Mouse (Mus musculus): ENCODE data around the gene Harbi1.
"Not testable (repeated sequence)": the region's sequence is repeated elsewhere in the genome, so short reads cannot be mapped to it uniquely, and the experiment has no call there.

Harbi1 gene

DNA sequence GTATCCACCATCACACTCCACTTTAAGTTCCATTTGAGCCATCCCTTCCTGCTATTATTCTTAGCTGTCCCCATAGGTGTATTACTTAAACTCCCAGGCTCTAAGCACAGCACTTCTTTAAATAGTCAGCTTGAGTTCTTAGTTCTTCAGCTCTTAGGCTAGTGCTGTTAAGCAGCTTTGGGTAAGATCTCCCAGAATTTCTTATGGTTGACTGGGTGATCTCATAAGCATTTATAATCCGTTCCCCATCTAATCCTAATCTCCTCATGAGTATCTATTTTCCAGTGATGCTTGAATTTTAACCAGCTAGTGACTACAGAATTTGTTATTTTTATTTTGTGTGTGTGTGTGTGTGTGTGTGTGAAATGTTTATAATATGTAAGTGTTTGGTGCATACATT lies 4.3 kb downstream of the Harbi1 start:
- no peak for DNase-seq (ENCODE audit: low read depth, low spot score)

DNA sequence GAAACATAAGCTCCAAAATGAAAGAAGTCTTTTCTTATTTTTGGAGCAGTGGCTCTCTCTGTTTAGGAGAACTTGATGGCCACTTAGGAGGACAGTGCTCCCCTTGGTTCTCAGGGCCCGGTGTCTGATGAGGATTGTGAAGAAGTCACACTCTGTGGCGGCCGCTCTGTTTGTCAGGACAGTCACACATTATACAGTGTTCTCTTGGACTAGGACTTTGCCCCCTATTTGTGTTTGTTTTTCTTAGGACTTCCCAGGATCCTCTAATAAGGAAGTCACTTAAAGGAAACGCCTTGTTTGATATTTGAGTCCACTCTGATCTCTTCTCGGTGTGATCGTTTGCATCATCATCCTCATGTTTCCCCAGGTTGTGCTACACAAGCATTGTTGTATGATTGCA lies 7.6 kb downstream of the Harbi1 start:
- DNase-seq (ENCODE audit: low read depth, low spot score), result no peak

DNA sequence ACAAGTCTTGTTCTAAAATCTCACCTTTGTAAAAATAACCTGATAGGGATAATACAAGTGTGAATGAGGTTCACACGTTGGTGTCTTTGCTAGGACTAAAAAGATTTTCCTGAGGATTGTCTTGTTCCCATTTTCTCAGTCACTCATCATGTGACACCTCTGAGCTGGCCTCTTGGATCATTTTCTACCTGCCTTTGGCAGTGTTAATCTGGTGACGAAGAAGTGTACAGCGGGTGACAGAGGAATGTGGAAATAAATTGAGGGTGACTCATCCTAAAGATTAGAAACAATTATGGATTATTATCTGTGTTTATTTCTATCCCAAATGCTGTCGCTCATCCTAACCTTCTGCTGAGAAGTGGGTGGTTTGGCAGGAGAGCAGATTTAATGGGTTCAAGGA lies 12.7 kb downstream of the Harbi1 start:
- no peak for DNase-seq (ENCODE audit: low read depth, low spot score)

DNA sequence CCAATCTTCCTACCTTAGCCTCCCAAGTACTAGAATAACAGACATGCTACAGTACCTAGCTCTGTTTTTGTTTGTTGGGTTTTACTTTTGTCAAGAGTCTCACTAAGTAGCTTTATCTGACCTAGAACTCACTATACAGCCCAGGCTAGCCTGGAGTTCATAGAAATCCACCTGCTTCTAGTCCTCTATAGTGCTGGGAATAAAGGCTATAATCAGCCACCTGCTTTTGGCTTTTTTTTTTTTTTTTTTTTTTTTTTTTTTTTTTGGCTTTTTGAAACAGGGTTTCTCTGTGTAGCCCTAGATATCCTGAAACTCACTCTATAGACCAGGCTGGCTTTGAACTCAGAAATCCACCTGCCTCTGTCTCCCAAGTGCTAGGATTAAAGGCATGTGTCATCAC lies 13.3 kb downstream of the Harbi1 start:
- no peak for DNase-seq (ENCODE audit: low read depth, low spot score)

DNA sequence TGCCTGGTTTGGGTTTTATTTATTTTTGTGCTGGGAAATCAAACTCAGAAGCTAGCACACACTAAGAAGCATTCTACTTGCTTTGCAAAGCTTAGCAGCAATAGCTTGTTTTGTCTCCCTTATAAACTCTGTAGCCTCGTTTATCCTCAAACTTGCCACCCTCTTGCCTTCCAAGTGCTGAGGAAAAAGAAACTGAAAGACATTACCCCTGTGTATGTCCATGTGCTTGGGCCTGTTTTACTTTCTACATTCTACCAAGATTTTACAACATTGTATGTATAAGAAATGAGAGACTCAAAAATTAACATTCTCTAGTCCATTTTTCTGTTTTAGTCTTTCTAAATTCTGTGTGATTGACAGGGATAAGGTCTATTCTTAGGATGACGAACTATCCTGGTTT lies 14.1 kb downstream of the Harbi1 start:
- DNase-seq (ENCODE audit: low read depth, low spot score), result no peak

- not testable (repeated sequence) for DNase-seq (ENCODE audit: low read depth, low spot score)
Observed at GRCm38 (mm10) chr2:91725476-91725875, 14.8 kb downstream of the Harbi1 start.

- DNase-seq (ENCODE audit: low read depth, low spot score), result no peak
Observed at GRCm38 (mm10) chr2:91727011-91727410, 16.4 kb downstream of the Harbi1 start.

DNA sequence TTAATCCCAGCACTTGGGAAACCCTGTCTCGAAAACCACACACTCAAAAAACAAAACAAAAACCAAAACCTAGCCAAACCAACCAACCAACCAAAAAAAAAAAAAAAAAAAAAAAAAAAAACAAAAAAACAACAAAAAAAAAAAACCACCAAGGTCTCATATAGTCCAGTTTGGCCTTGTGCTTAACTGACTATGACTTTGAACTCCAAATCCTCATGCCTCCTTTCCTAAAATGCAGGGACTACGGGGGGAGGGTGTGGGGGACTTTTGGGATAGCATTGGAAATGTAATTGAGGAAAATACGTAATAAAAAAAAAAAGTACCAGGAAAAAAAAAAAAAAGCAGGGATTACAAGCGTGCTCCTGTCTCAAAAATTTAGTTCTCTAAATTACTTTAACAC lies 18.9 kb downstream of the Harbi1 start:
- no peak for DNase-seq (ENCODE audit: low read depth, low spot score)

GRCm38 (mm10) chr2:91729971-91730821 lies 19.5 kb downstream of the Harbi1 start, which contains the start of gene Ambra1:
Ambra1 (plus strand) TSS chr2:91730134.
- DNase-seq (ENCODE audit: low read depth, low spot score), result peak; percentile 96

- no peak for DNase-seq (ENCODE audit: low read depth, low spot score)
Observed at GRCm38 (mm10) chr2:91735221-91735620, 24.6 kb downstream of the Harbi1 start.

DNA sequence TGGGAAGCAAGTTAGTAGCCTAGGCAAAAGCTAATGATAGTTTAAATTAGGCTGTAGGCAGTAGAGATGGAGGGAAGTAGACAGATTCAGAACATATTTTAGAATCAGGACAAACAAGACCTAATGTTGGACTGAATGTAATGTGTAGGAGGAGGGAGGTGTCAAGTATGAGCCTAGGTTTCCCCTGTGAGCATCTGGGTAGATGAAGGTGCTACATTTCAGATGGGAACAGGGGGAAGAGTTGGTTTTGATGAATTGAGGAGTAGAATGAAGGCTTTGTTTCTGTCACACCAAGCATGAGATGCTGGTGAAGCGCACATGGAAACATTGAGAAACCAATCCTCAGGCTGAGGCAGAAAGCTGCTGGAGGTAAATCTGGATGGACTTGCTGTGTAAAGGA lies 28.9 kb downstream of the Harbi1 start:
- DNase-seq (ENCODE audit: low read depth, low spot score), result no peak

GRCm38 (mm10) chr2:91744686-91745085 lies 34.0 kb downstream of the Harbi1 start:
- peak; percentile 35 for DNase-seq (ENCODE audit: low read depth, low spot score)

DNA sequence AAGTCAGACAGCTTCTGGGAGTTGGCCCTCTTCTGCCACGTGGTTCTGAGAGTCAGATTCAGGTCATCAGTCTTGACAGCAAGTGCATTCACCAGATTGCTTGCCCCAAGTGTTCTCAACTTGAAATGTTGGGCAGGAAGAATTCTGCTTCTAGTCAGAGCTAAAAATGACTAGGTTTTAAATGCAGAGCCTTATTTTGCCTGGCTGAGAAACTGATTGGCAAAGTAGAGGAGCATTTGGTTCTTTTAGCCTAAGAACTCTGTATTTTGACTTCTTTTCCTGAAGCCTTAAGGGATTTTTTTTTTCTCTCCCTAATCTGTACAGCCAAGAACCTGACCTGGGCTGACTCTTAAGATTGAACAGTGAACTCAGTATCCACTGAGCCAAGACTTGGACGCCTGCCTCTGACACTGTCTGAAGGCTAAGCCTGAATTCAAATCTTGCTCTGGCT lies 39.2 kb downstream of the Harbi1 start:
- no peak for DNase-seq (ENCODE audit: low read depth, low spot score)
